Mouse (Mus musculus): ENCODE measurements around the gene Rab5if.
A peak's percentile ranks its signal among the peaks of the same experiment; 100 is the strongest.
"Not testable (repeated sequence)": the region's sequence is repeated elsewhere in the genome, so short reads cannot be mapped to it uniquely, and the experiment has no call there.

Gene Rab5if

GRCm38 (mm10) chr2:156892240-156892639, 29.3 kb downstream of the Rab5if start:
- DNase-seq = no peak

DNA sequence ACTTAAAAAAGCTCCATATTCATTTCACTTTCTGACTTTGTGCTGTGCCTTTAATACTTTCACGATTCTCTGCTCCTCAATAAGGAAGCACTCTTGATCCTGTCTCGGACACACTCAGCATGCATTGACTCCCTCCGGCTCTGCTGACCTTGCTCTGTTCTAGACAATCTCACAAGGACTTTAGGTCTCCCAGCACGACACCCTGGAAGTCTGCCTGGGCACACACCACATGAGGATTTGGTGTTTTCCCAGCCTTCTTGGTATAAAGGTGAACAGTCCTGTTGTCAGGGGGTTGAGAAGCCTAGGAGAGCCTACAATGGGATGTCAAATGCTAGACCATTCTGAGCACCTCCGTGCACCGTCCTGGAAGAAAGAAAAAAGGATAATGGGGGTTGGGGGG, 29.9 kb downstream of the Rab5if start:
- no peak for DNase-seq

- peak; percentile 25 to 49 for DNase-seq
These were observed 31.8 kb downstream of the Rab5if start for GRCm38 (mm10) chr2:156894496-156895265.

GRCm38 (mm10) chr2:156896384-156896914, 33.5 kb downstream of the Rab5if start:
- no peak for DNase-seq

GRCm38 (mm10) chr2:156897034-156897433, 34.1 kb downstream of the Rab5if start:
- no peak for DNase-seq

- DNase-seq = no peak
These were observed 35.4 kb downstream of the Rab5if start for GRCm38 (mm10) chr2:156898374-156898773.

GRCm38 (mm10) chr2:156899184-156899583, 36.3 kb downstream of the Rab5if start:
- DNase-seq = no peak

GRCm38 (mm10) chr2:156901344-156901743, 38.4 kb downstream of the Rab5if start:
- no peak for DNase-seq

GRCm38 (mm10) chr2:156901883-156902282, 39.0 kb downstream of the Rab5if start:
- no peak for DNase-seq

GRCm38 (mm10) chr2:156902411-156902810, 39.5 kb downstream of the Rab5if start:
- not testable (repeated sequence) for DNase-seq

DNA sequence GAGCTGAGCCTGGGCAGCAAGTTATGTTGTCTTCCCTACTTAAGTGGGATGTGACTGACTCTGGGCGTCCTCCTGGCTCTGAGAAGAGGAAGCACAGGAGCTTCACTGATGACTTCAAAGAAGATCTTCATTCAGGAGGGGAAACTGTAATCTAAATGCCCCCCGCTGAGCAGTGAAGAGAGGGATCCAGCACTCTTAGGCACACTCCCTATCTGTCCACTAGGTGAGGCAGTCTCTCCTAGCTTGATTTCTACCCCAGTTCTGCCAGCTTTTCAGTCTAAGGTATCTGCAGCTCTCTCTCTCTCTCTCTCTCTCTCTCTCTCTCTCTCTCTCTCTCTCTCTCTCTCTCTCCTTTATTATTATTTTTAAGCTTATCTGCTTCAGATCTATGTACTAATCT, 40.4 kb downstream of the Rab5if start:
- no peak for DNase-seq

DNA sequence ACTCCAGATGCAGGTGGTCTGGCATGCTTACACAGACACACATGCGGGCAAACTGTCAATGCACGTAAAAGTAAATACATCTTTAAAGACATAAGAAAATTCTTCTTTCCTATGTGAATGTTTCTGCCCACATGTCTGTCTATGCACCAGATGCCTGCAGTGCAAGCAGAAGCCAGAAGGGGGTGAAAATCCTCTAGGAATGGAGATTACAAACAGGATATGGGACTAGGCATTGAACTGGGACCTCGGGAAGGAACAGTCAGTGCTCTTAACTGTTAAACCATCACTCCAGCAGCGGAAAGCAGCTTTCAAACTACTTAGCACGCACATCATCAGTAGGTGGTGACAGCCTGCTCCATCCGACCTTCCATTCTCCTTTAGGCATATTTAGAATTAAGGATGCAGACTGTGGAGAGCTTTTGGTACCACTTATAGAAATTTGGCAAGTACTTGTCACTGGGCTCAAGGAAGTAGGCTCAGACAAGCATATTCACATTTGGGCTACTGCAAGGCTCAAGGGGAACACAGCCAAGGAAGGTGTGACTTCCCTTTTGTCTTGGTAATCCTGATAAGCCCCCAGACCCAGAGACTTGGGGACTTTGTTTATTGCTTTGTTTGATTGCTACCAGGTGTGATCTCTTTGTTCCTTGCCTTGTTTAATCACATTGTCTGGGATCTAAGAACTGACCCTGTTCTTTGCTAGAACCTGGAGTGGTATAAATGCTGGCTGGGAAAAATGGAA, 42.2 kb downstream of the Rab5if start:
- peak; percentile 64 to 81 for DNase-seq

GRCm38 (mm10) chr2:156905931-156906330, 43.0 kb downstream of the Rab5if start:
- DNase-seq = not testable (repeated sequence)

DNA sequence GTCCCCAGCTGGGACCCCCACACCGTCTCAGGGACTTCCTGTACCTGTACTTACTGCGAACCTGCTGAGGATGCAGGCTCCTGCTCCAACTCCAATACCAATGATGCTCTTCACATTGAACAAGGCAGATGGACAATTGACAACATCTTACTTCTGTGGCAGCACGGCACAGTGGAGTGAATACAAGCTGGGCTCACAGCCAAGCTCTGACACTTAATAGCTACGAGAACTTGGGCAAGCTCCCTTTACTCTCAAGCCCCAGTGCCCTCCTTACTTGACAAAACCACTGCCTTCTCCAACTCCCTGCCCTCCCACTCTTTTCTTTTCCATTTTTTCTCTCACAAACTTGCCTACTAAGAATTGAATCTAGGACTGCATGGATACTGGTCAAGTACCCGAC, 50.3 kb downstream of the Rab5if start:
- DNase-seq = no peak

- DNase-seq = no peak
These were observed 52.6 kb downstream of the Rab5if start for GRCm38 (mm10) chr2:156915559-156915958.

- no peak for DNase-seq
These were observed 53.6 kb downstream of the Rab5if start for GRCm38 (mm10) chr2:156916419-156917125.

DNA sequence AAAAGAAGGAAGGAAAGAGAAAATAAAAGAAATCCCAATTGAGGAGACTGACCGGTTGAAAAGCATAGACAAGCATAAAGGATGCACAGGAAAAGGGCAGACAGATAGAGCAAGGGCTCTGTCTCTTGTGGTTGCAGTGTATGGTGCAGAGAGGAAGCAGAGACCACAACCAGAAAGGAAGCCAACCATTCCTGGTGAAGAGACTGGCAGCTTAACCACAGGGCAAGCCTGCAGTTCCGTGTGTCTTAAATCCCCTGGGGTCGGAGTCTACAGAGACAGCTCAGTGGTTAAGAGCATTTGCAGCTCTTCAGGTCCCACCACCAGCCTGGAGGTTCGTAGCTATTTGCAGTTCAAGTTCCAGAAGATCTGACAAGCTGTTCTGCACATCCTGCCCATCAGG, 55.6 kb downstream of the Rab5if start:
- DNase-seq = no peak

DNA sequence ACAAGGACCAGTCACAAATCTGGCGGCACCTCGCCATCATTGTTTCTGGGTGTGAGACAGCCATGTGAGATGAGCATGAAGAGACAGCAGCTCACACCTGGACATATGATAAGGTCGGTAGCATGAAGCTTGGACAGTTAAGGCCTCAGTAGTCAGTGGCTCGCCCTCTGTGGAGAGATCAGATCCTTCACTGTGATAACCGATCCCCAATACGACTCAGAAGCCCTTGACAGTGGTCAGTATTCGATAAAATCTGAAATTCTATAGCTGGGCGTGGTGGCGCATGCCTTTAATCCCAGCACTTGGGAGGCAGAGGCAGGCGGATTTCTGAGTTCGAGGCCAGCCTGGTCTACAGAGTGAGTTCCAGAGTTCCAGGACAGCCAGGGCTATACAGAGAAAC, 56.3 kb downstream of the Rab5if start:
- not testable (repeated sequence) for DNase-seq

- DNase-seq = no peak
These were observed 56.9 kb downstream of the Rab5if start for GRCm38 (mm10) chr2:156919796-156920195.

DNA sequence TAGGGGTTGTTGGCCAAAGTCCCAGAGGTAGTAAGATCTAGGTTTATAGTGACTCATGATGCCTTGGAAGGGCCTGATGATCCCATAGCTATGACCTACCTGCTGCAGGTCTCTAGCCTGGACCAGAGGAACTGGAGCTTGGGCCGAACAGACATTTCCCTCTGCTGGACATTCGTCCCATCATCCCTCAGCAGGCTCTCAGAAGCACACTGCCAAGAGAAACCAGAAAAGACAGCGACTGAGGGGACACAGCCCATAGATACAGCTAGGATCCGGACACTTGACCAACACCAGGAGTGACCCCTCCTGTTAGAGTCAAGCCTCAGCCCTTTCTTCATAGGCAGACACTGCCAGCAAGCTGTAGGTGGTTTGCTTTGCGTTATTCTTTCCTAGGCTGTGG, 60.1 kb downstream of the Rab5if start:
- no peak for DNase-seq
